Mouse (Mus musculus) hindbrain, embryonic 10.5 days (tissue): Measurements from ENCODE around the gene Hspa14. TPM values are rescaled to one million over a fixed set of nuclear protein-coding genes. Genes with fewer than 3 reads are reported as not detected.
A peak's percentile ranks its signal among the peaks of the same experiment; 100 is the strongest.

Source experiments
- DNase-seq: peaks from one replicate; pipeline ENCODE4 v3.0.0-alpha.2; 2017; ENCODE audit warnings: low spot score
- H3K27ac ChIP-seq: fragments of 300-500 bp; sonication (generic); 2 replicates; pipeline ENCODE4 v1.5.1; 2016; ENCODE audit warnings: mild to moderate bottlenecking, moderate library complexity
- H3K27me3 ChIP-seq: fragments of 300-500 bp; sonication (generic); 2 replicates; pipeline ENCODE4 v1.6.1; 2016; ENCODE audit warnings: mild to moderate bottlenecking; ENCODE audit not compliant: poor library complexity, insufficient read depth, severe bottlenecking
- H3K36me3 ChIP-seq: fragments of 300-500 bp; sonication (generic); 2 replicates; pipeline ENCODE4 v1.6.1; 2016; ENCODE audit warnings: mild to moderate bottlenecking, moderate library complexity
- H3K4me1 ChIP-seq: fragments of 300-500 bp; sonication (generic); replicated peaks from 2 replicates; pipeline ENCODE4 v1.6.1; 2016; ENCODE audit warnings: mild to moderate bottlenecking
- H3K4me3 ChIP-seq: fragments of 300-500 bp; sonication (generic); 2 replicates; pipeline ENCODE4 v1.5.1; 2016; ENCODE audit warnings: mild to moderate bottlenecking, moderate library complexity
- H3K9me3 ChIP-seq: fragments of 300-500 bp; sonication (generic); 2 replicates; pipeline ENCODE4 v1.6.1; 2016; ENCODE audit warnings: mild to moderate bottlenecking, moderate library complexity
- WGBS: fragments of 180-500 bp; shearing (Covaris S2); methylation state at CpG from one replicate; pipeline ENCODE4 v1.1.7; 2016; 5-methylcytosine and 5-hydroxymethylcytosine counted together
- polyA plus RNA-seq: library from polyadenylated mRNA; unstranded; fragments of >200 nt; fragmentation: Nextera tagmentation; extraction: Ambion mirVana; gene quantifications from 2 replicates; pipeline ENCODE4 v1.2.1, GENCODE M21; 2016

Hspa14 gene
- polyA plus RNA-seq: 110 and 136 TPM in 2 replicates

- Histone ChIP-seq H3K4me3 (peak within 1 kb of the TSS; percentile 91), H3K9me3 (no peaks in the 10 kb centered on the region), H3K4me1 (peaks cover 14% of the 10 kb centered on the region), H3K27me3 (no peaks in the 10 kb centered on the region), H3K36me3 (peaks cover 31% of the 10 kb centered on the region), H3K27ac (peak within 1 kb of the TSS; percentile 91)
- DNase-seq: peak; percentile 97
- under 1% methylated on average over 60 of the region's 60 CpGs for WGBS
Measured at GRCm38 (mm10) chr2:3512552-3513454, at the start of gene Hspa14, which contains the start of the genes Gm45902 and Cdnf. Gene Hspa14, minus strand, starts transcription at chr2:3512814. Gene Gm45902, minus strand, starts transcription at chr2:3512790. Gene Cdnf, plus strand, starts transcription at chr2:3513030.

- Histone ChIP-seq H3K4me1 (no peaks in the 10 kb centered on the region), H3K36me3 (no peaks in the 10 kb centered on the region), H3K27ac (no peak overlapping the region), H3K4me3 (no peak overlapping the region), H3K27me3 (no peaks in the 10 kb centered on the region), H3K9me3 (no peaks in the 10 kb centered on the region)
- DNase-seq: peak; percentile 60
- WGBS: 2% methylated on average over 4 of the region's 4 CpGs
Measured at GRCm38 (mm10) chr2:3546588-3546987, 34.0 kb upstream of the Hspa14 start.

GRCm38 (mm10) chr2:3546055-3546454 lies 33.4 kb upstream of the Hspa14 start:
- H3K27ac ChIP-seq: no peak overlapping the region
- H3K36me3 ChIP-seq: no peaks in the 10 kb centered on the region
- H3K9me3 ChIP-seq: no peaks in the 10 kb centered on the region
- H3K27me3 ChIP-seq: no peaks in the 10 kb centered on the region
- WGBS: 77% methylated on average over 2 of the region's 2 CpGs
- no peak for DNase-seq
- H3K4me3 ChIP-seq: no peak overlapping the region
- H3K4me1 ChIP-seq: no peaks in the 10 kb centered on the region

GRCm38 (mm10) chr2:3541307-3542079 lies 28.9 kb upstream of the Hspa14 start:
- no peak for DNase-seq
- no peaks in the 10 kb centered on the region for H3K9me3 ChIP-seq
- no peaks in the 10 kb centered on the region for H3K27me3 ChIP-seq
- no peaks in the 10 kb centered on the region for H3K4me1 ChIP-seq
- H3K27ac ChIP-seq: no peak overlapping the region
- no peak overlapping the region for H3K4me3 ChIP-seq
- no peaks in the 10 kb centered on the region for H3K36me3 ChIP-seq
- 70% methylated on average over 9 of the region's 9 CpGs for WGBS

- Histone ChIP-seq H3K36me3 (no peaks in the 10 kb centered on the region), H3K27me3 (no peaks in the 10 kb centered on the region), H3K27ac (no peak overlapping the region), H3K9me3 (no peaks in the 10 kb centered on the region), H3K4me1 (no peaks in the 10 kb centered on the region), H3K4me3 (no peak overlapping the region)
- DNase-seq: no peak
- WGBS: 83% methylated on average over 6 of the region's 6 CpGs
Measured at GRCm38 (mm10) chr2:3526288-3526687, 13.7 kb upstream of the Hspa14 start.

- WGBS: 92% methylated on average over 4 of the region's 4 CpGs
Measured at GRCm38 (mm10) chr2:3522558-3522957, 9.9 kb upstream of the Hspa14 start.

GRCm38 (mm10) chr2:3512076-3512475 lies 538 bp downstream of the Hspa14 start:
- peak overlapping the region; percentile 91 for H3K27ac ChIP-seq
- DNase-seq: peak; percentile 51
- peaks cover 39% of the 10 kb centered on the region for H3K36me3 ChIP-seq
- H3K4me1 ChIP-seq: peaks cover 14% of the 10 kb centered on the region
- peak overlapping the region; percentile 91 for H3K4me3 ChIP-seq
- under 1% methylated on average over 15 of the region's 15 CpGs for WGBS
- H3K27me3 ChIP-seq: no peaks in the 10 kb centered on the region
- no peaks in the 10 kb centered on the region for H3K9me3 ChIP-seq

More at GRCm38 (mm10) chr2:3522558-3522957, 9.9 kb upstream of the Hspa14 start:
- no peak overlapping the region for H3K4me3 ChIP-seq
- no peak overlapping the region for H3K27ac ChIP-seq
- no peaks in the 10 kb centered on the region for H3K9me3 ChIP-seq
- no peaks in the 10 kb centered on the region for H3K36me3 ChIP-seq
- no peaks in the 10 kb centered on the region for H3K27me3 ChIP-seq
- DNase-seq: no peak
- no peaks in the 10 kb centered on the region for H3K4me1 ChIP-seq

GRCm38 (mm10) chr2:3500886-3501285 lies 11.7 kb downstream of the Hspa14 start:
- Histone ChIP-seq H3K4me1 (no peaks in the 10 kb centered on the region), H3K4me3 (no peak overlapping the region), H3K27ac (no peak overlapping the region), H3K27me3 (no peaks in the 10 kb centered on the region), H3K9me3 (no peaks in the 10 kb centered on the region), H3K36me3 (peaks cover 88% of the 10 kb centered on the region)
- 93% methylated on average over 5 of the region's 5 CpGs for WGBS
- no peak for DNase-seq

- no peak for DNase-seq
- 91% methylated on average over 6 of the region's 6 CpGs for WGBS
- peaks cover 88% of the 10 kb centered on the region for H3K36me3 ChIP-seq
Measured at GRCm38 (mm10) chr2:3499543-3499942, 13.1 kb downstream of the Hspa14 start.

GRCm38 (mm10) chr2:3493833-3494409 lies 18.7 kb downstream of the Hspa14 start:
- Histone ChIP-seq H3K27me3 (no peaks in the 10 kb centered on the region), H3K9me3 (no peaks in the 10 kb centered on the region), H3K27ac (no peak overlapping the region), H3K36me3 (peaks cover 92% of the 10 kb centered on the region), H3K4me3 (no peak overlapping the region), H3K4me1 (no peaks in the 10 kb centered on the region)
- 89% methylated on average over 3 of the region's 3 CpGs for WGBS
- DNase-seq: no peak

More at GRCm38 (mm10) chr2:3499543-3499942, 13.1 kb downstream of the Hspa14 start:
- H3K4me1 ChIP-seq: no peaks in the 10 kb centered on the region
- H3K4me3 ChIP-seq: no peak overlapping the region
- no peaks in the 10 kb centered on the region for H3K9me3 ChIP-seq
- H3K27me3 ChIP-seq: no peaks in the 10 kb centered on the region
- no peak overlapping the region for H3K27ac ChIP-seq

- Histone ChIP-seq H3K9me3 (no peaks in the 10 kb centered on the region), H3K4me3 (no peak overlapping the region), H3K36me3 (peaks cover 58% of the 10 kb centered on the region), H3K27me3 (no peaks in the 10 kb centered on the region), H3K27ac (no peak overlapping the region), H3K4me1 (no peaks in the 10 kb centered on the region)
- WGBS: 91% methylated on average over 3 of the region's 3 CpGs
- no peak for DNase-seq
Measured at GRCm38 (mm10) chr2:3489816-3490215, 22.8 kb downstream of the Hspa14 start.

- no peak for DNase-seq
- no peak overlapping the region for H3K27ac ChIP-seq
- 81% methylated on average over 3 of the region's 3 CpGs for WGBS
Measured at GRCm38 (mm10) chr2:3480239-3480638, 32.4 kb downstream of the Hspa14 start.

More at GRCm38 (mm10) chr2:3480239-3480638, 32.4 kb downstream of the Hspa14 start:
- Histone ChIP-seq H3K9me3 (0 out of 2 replicates have a peak, but pooled peaks cover 4% of the 10 kb centered on the region), H3K27me3 (no peaks in the 10 kb centered on the region), H3K4me3 (no peak overlapping the region), H3K4me1 (peaks cover 5% of the 10 kb centered on the region; the same call in 1 of the 2 replicates), H3K36me3 (peaks cover 4% of the 10 kb centered on the region; the same call in 1 of the 2 replicates)
